Mouse (Mus musculus): ENCODE data around the gene Ezr. TPM values are rescaled to one million over a fixed set of nuclear protein-coding genes. Genes with fewer than 3 reads are reported as not detected.

The Ezr gene
- polyA plus RNA-seq, 1 experiment: 63.0 TPM

DNA sequence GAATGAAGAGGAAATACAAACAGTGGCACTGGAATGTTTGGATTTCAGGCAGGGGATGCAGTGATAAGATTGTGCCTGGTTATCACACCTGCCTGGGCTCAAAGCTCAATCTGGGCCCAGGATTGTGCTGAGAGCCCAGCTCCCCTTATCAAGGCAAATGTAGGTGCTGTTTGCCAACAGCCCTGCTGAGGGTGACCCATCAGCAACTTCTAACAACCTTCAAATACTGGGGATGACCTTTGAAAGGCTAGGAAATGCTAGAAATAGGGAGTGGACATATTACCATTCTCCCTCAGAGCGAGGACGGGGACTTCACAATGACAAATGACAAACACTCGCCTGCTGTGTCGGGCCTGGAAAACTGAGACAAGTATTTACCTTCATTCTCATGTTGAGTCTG is 15.8 kb downstream of the Ezr start:
- no peak for TF ChIP-seq POLR2A (IDR thresholded peaks at IDR 0.05; ENCODE audit: low read depth, low read length)
- no peak for TF ChIP-seq CTCF (IDR thresholded peaks at IDR 0.05; ENCODE audit: extremely low read depth, insufficient read depth, insufficient read length, insufficient replicate concordance)
- peaks cover 1% of the 10 kb centered on the region; the same call in 1 of the 2 replicates for H3K36me3 ChIP-seq (ENCODE audit: control insufficient read depth, insufficient read depth, low read length)
- no peaks in the 10 kb centered on the region for H3K27me3 ChIP-seq (ENCODE audit: control insufficient read depth, insufficient read depth, low read length)
- no peak for DNase-seq (ENCODE audit: low read depth in 1 of 2, low spot score in 2 of 2)
- H3K4me1 ChIP-seq (ENCODE audit: control insufficient read depth, insufficient read depth, insufficient read length): peaks cover 12% of the 10 kb centered on the region; the same call in 1 of the 2 replicates
- no peak overlapping the region for H3K4me3 ChIP-seq (ENCODE audit: extremely low read depth, insufficient read depth, insufficient read length)
- H3K27ac ChIP-seq (ENCODE audit: insufficient read depth, low read length): no peak overlapping the region
- WGBS: 98% methylated on average over 4 of the region's 4 CpGs

- DNase-seq (ENCODE audit: low read depth in 1 of 2, low spot score in 2 of 2): no peak
- Histone ChIP-seq H3K27ac (ENCODE audit: insufficient read depth, low read length) (no peak overlapping the region), H3K4me1 (ENCODE audit: control insufficient read depth, insufficient read depth, insufficient read length) (peaks cover 5% of the 10 kb centered on the region; the same call in 1 of the 2 replicates), H3K27me3 (ENCODE audit: control insufficient read depth, insufficient read depth, low read length) (no peaks in the 10 kb centered on the region), H3K4me3 (ENCODE audit: extremely low read depth, insufficient read depth, insufficient read length) (no peak overlapping the region), H3K36me3 (ENCODE audit: control insufficient read depth, insufficient read depth, low read length) (peaks cover 1% of the 10 kb centered on the region; the same call in 1 of the 2 replicates)
- TF ChIP-seq POLR2A (IDR thresholded peaks at IDR 0.05; ENCODE audit: low read depth, low read length) (no peak), CTCF (IDR thresholded peaks at IDR 0.05; ENCODE audit: extremely low read depth, insufficient read depth, insufficient read length, insufficient replicate concordance) (no peak)
- 92% methylated on average over 2 of the region's 2 CpGs for WGBS
Observed at GRCm38 (mm10) chr17:6765886-6766285, 16.7 kb downstream of the Ezr start.

DNA sequence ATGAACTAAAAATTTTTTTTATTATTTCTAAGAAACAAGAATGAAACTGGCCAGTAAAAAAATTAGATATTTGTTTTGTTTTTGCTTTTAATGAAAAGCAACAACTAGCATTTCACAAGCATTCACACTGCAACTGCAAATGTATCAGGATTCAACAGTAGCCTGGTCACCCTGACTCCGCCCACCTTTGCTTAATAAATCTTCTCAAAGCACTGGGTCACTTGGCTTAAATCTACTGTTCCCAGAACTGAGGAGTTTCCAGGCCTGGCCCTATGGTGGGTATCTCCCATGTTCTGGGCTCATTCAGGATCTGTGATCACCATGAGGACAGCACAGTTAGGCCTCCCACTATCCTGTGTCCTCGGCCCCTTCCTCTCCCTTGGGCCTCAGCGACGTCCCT is 17.9 kb downstream of the Ezr start:
- no peak for DNase-seq (ENCODE audit: low read depth in 1 of 2, low spot score in 2 of 2)
- Histone ChIP-seq H3K27ac (ENCODE audit: insufficient read depth, low read length) (no peak overlapping the region), H3K36me3 (ENCODE audit: control insufficient read depth, insufficient read depth, low read length) (peaks cover 1% of the 10 kb centered on the region; the same call in 1 of the 2 replicates), H3K4me3 (ENCODE audit: extremely low read depth, insufficient read depth, insufficient read length) (no peak overlapping the region), H3K27me3 (ENCODE audit: control insufficient read depth, insufficient read depth, low read length) (no peaks in the 10 kb centered on the region), H3K4me1 (ENCODE audit: control insufficient read depth, insufficient read depth, insufficient read length) (peaks cover 5% of the 10 kb centered on the region; the same call in 1 of the 2 replicates)
- 95% methylated on average over 4 of the region's 4 CpGs for WGBS
- TF ChIP-seq POLR2A (IDR thresholded peaks at IDR 0.05; ENCODE audit: low read depth, low read length): no peak
- no peak for TF ChIP-seq CTCF (IDR thresholded peaks at IDR 0.05; ENCODE audit: extremely low read depth, insufficient read depth, insufficient read length, insufficient replicate concordance)

DNA sequence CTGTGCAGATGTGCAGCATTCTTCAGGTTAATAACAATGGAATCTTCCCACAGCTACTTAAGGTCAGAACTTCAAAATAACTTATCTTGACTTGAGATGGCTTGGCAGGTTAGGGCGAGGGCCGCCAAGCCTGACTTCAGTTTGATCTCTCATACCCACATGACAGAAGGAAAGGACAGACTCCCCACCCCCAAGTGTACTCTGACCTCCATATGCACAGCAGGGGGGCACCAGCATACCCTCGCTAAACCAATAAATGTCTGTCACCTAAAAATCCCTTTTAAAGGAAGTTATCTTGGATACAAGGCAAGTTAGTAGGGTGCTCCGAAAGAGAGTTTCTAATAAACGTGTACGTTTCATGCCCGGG is 18.4 kb downstream of the Ezr start:
- Histone ChIP-seq H3K27me3 (ENCODE audit: control insufficient read depth, insufficient read depth, low read length) (no peaks in the 10 kb centered on the region), H3K36me3 (ENCODE audit: control insufficient read depth, insufficient read depth, low read length) (peaks cover 3% of the 10 kb centered on the region), H3K4me3 (ENCODE audit: extremely low read depth, insufficient read depth, insufficient read length) (no peak overlapping the region), H3K4me1 (ENCODE audit: control insufficient read depth, insufficient read depth, insufficient read length) (peaks cover 5% of the 10 kb centered on the region; the same call in 1 of the 2 replicates), H3K27ac (ENCODE audit: insufficient read depth, low read length) (no peak overlapping the region)
- TF ChIP-seq POLR2A (IDR thresholded peaks at IDR 0.05; ENCODE audit: low read depth, low read length) (no peak), CTCF (IDR thresholded peaks at IDR 0.05; ENCODE audit: extremely low read depth, insufficient read depth, insufficient read length, insufficient replicate concordance) (no peak)
- no peak for DNase-seq (ENCODE audit: low read depth in 1 of 2, low spot score in 2 of 2)
- WGBS: 86% methylated on average over 7 of the region's 7 CpGs

- H3K27me3 ChIP-seq (ENCODE audit: control insufficient read depth, insufficient read depth, low read length): no peaks in the 10 kb centered on the region
- TF ChIP-seq CTCF (IDR thresholded peaks at IDR 0.05; ENCODE audit: extremely low read depth, insufficient read depth, insufficient read length, insufficient replicate concordance): no peak
- TF ChIP-seq POLR2A (IDR thresholded peaks at IDR 0.05; ENCODE audit: low read depth, low read length): no peak
- no peak overlapping the region for H3K4me3 ChIP-seq (ENCODE audit: extremely low read depth, insufficient read depth, insufficient read length)
- no peak for DNase-seq (ENCODE audit: low read depth in 1 of 2, low spot score in 2 of 2)
- peaks cover 4% of the 10 kb centered on the region for H3K36me3 ChIP-seq (ENCODE audit: control insufficient read depth, insufficient read depth, low read length)
- no peak overlapping the region for H3K27ac ChIP-seq (ENCODE audit: insufficient read depth, low read length)
- H3K4me1 ChIP-seq (ENCODE audit: control insufficient read depth, insufficient read depth, insufficient read length): peaks cover 5% of the 10 kb centered on the region; the same call in 1 of the 2 replicates
- WGBS: 84% methylated on average over 7 of the region's 7 CpGs
Observed at GRCm38 (mm10) chr17:6763513-6764226, 18.9 kb downstream of the Ezr start.

DNA sequence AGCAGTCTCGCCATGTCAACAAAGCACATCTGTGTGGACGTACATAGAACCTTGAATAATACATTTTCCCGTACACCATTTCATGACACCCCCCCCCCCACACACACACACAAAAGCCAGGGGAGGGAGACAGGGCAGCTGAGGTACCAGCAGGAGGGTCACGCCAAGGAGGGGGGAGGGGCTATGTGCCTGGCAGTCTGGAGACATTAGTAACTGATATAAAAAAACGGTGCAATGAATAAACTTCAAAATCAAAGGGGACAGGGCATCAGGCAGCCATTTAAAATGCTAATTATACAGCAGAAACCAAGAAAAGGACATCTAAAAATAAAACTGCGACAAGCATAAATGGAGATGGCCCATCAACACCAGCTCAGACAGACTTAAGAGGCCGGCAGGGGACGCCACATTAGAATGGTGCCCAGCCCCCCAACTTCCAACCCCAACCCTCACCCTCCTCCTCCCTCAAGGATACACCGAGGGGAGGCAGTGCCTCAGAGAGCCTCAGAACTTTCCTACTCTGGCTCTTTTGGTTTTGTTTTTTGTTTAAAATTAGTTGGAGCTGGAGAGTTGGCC is 22.8 kb downstream of the Ezr start:
- Histone ChIP-seq H3K27ac (ENCODE audit: insufficient read depth, low read length) (no peak overlapping the region), H3K4me3 (ENCODE audit: extremely low read depth, insufficient read depth, insufficient read length) (no peak overlapping the region), H3K4me1 (ENCODE audit: control insufficient read depth, insufficient read depth, insufficient read length) (no peaks in the 10 kb centered on the region), H3K36me3 (ENCODE audit: control insufficient read depth, insufficient read depth, low read length) (peaks cover 37% of the 10 kb centered on the region), H3K27me3 (ENCODE audit: control insufficient read depth, insufficient read depth, low read length) (no peaks in the 10 kb centered on the region)
- DNase-seq (ENCODE audit: low read depth in 1 of 2, low spot score in 2 of 2): no peak
- WGBS: 81% methylated on average over 9 of the region's 9 CpGs
- TF ChIP-seq CTCF (IDR thresholded peaks at IDR 0.05; ENCODE audit: extremely low read depth, insufficient read depth, insufficient read length, insufficient replicate concordance) (no peak), POLR2A (IDR thresholded peaks at IDR 0.05; ENCODE audit: low read depth, low read length) (no peak)

- H3K4me3 ChIP-seq (ENCODE audit: extremely low read depth, insufficient read depth, insufficient read length): no peak overlapping the region
- no peaks in the 10 kb centered on the region for H3K4me1 ChIP-seq (ENCODE audit: control insufficient read depth, insufficient read depth, insufficient read length)
- TF ChIP-seq CTCF (IDR thresholded peaks at IDR 0.05; ENCODE audit: extremely low read depth, insufficient read depth, insufficient read length, insufficient replicate concordance) (no peak), POLR2A (IDR thresholded peaks at IDR 0.05; ENCODE audit: low read depth, low read length) (no peak)
- H3K27ac ChIP-seq (ENCODE audit: insufficient read depth, low read length): no peak overlapping the region
- 87% methylated on average over 8 of the region's 8 CpGs for WGBS
- no peaks in the 10 kb centered on the region for H3K27me3 ChIP-seq (ENCODE audit: control insufficient read depth, insufficient read depth, low read length)
- no peak for DNase-seq (ENCODE audit: low read depth in 1 of 2, low spot score in 2 of 2)
- H3K36me3 ChIP-seq (ENCODE audit: control insufficient read depth, insufficient read depth, low read length): peaks cover 45% of the 10 kb centered on the region
Observed at GRCm38 (mm10) chr17:6758845-6759244, 23.7 kb downstream of the Ezr start.
